Mouse (Mus musculus) mesoderm, embryonic 11.5 days (tissue): ENCODE results near the gene Iqgap2.

Experiments used
- DNase-seq: peaks from one replicate; pipeline ENCODE4 v3.0.0-alpha.2; 2012; ENCODE audit warnings: low read depth, low spot score

Iqgap2 gene

GRCm38 (mm10) chr13:95584898-95585297 lies 306.8 kb downstream of the Iqgap2 start:
- no peak for DNase-seq

- no peak for DNase-seq
Measured at GRCm38 (mm10) chr13:95583237-95584189, 308.2 kb downstream of the Iqgap2 start.

GRCm38 (mm10) chr13:95581850-95582249 lies 309.9 kb downstream of the Iqgap2 start:
- DNase-seq: no peak

DNA sequence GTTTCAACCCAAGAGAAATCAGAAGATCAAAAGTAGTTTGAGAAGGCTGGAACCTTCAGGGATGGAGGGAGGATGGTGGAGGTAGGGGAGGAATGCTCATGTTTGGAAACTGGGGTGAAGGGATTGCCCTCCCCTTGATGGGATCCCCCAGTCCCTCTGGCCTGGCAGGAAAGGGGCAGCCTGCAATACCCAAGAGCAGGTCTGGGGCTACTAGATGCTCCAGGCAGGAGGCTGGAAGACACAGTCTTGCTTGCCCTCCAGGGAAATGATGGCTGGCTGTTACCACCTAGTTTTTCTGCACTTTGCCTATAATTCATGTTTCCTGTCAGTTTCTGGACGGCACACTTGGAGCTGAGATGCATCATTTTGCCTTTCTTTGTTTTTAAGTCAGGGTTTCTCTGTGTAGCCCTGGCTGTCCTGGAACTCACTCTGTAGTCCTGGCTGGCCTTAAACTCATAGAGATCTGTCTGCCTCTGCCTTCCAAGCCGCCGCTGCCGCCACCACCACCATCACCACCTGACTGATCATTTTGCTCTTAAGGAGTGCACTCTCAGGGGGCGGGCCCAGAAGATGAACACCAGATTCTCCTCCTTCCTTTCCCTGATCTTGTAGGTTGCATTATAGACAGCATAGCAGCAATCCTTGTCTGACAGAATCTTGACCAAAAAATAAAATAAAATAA lies 313.6 kb downstream of the Iqgap2 start:
- no peak for DNase-seq
